Mouse (Mus musculus) CD4-positive helper T cell, adult 2 months (primary cell): ENCODE measurements around the gene Lmf2.

ENCODE experiments used
- DNase-seq: peaks from one replicate; pipeline ENCODE4 v3.0.0-alpha.2; 2012; ENCODE audit warnings: low read depth, missing footprints, low spot score

The Lmf2 gene

GRCm38 (mm10) chr15:89316146-89316545, 39.3 kb downstream of the Lmf2 start:
- peak; percentile 52 for DNase-seq

GRCm38 (mm10) chr15:89315190-89315731, 40.2 kb downstream of the Lmf2 start, which contains the start of gene Sbf1:
Gene Sbf1 (minus strand): TSS chr15:89315311.
- DNase-seq: peak; percentile 96

DNA sequence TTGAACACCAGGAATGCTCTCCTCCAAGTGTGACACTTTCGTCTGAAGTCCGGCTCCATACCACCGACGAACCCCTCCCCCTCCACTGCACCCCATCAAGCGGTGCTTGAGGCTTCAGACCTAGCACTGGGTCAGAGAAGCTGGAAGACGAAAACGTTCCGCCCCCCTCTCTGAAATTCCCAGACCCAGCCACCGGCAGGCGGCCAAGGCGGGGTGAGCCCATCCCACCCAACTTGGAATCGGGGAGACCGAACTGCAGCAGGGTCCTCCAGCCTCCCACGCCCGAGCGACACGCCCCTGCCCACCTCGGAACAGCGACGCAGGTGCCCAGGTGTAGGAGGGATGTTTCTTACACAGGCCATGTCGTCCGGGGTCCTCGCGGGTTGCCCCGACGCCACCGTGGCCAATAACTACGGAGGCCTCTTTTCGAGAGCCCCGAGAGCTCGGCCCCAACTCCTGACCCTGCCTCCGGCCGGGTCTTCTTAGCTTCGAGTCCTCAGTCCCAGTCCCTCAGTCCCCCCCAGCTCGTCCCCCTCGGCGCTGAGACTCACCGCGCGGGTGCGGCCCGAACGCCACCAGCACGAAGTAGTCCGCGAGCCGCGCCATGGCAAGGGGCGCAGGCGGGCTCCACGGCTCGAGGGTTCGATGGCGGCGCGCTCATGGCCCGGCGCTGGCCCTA, 40.8 kb downstream of the Lmf2 start:
- no peak for DNase-seq

DNA sequence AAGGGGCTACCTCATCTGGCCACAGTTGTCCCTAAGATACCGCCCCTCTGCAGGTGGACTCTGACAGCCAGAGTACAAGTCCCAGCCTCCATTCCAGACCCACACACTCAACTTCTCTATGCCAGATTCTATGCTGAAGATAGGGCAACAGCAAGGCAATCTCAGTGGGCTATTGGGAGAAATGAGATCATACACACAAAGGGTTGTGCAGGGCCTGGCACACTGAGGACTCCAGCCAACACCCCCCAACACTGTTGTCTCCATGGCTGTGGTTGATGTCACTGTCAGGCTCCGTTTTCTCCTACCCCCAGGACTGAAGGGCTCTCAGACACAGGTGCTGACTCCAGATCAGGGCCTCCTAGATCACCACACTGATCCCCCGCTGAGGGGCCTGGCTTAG, 41.4 kb downstream of the Lmf2 start:
- DNase-seq: no peak

- DNase-seq: no peak
These were observed 42.1 kb downstream of the Lmf2 start for GRCm38 (mm10) chr15:89313359-89313758.

GRCm38 (mm10) chr15:89309962-89310498, 45.4 kb downstream of the Lmf2 start:
- peak; percentile 92 for DNase-seq

DNA sequence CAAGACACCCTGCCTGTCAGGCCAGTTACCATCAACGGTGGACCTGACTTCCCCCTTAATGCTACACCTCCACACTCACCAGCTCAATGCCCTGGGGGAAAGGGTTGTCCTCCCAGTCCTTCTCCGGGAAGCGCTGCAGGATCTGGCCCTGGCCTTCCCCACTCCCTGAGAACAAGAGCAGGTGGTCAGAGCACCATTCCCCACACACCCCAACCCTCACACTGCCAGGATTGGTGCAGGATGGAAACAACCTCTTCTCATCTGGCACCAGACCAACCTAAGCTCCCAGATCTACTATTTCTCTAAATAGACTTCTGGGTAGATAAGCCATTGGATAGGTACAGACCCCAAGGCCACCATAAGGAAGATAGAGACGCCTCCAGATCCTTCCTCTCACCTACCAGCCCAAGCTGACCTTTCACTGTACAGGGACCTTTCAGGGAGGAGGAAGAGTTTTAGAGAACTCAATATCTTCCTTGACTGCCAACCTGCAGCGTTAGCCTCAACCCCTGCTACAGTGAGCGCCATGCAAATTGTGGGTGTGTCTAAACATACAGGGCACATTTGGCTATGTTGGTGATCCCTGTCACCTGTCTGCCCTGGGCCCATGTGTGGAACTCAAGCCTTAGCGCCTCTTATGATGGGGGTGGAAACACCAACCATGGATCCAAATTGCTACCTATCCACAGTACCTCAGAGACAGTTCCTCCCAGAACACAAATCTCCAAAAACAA, 46.9 kb downstream of the Lmf2 start:
- DNase-seq: no peak

DNA sequence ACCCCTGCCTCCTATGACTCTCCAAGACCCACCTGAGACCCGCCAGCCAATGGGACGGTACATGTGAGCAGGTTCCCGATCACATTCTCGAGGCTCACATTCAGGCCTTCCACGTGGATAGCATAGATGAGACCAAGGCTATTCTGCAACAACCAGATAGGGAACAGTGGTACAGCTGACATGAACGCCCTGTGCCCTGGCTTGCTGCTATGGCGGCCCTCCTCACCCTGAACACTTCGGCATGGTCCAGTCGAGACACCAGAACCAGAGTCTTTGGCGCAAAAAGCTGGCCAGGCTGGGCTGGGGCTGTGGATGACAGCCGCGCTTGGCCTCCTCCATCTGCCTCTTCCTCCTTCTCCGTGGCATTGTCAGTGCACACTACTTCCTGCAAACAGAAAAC, 48.0 kb downstream of the Lmf2 start:
- DNase-seq: no peak

DNA sequence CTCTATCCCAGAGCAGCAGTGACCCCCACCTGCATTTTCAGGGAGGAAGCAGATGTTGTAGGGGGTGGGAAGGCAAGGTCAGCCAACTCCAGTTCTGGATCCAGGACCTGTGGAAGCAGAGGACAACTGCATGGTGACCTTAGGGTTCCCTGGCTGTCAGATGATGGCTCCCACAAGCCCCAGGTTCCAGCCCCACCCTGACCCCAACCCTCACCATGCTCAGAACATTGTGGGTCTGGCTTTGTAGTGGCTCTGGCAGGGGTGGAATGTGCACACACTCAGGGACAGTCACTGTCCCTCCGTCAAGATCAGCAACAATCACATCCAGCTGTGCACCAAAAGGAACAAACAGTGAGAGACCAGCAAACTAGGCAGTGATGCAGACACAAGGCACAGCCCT, 49.5 kb downstream of the Lmf2 start:
- no peak for DNase-seq
